In genomic region chr16:77355260-77355659, GRCm38 (mm10) we compare ENCODE assay signal across 24 mouse cellular contexts.
DNase-seq lines count a peak whose midpoint lies in the region; ATAC-seq lines count a peak whose summit lies in the region.
"Had no signal": no experiment of that assay in that cellular context is flagged by ENCODE, and none has a peak within 500 bp of the region (broad histone marks: within the 10 kb centered on the region; RNA-seq: fewer than 3 reads in every experiment).

No protein-coding gene starts in this region.

- 0 out of 2 replicates have a peak overlapping the region, but pooled peaks have one; percentile 14 for H3K27ac ChIP-seq in neural tube, embryonic 11.5 days (ENCODE audit: low read depth, low read length)
- H3K27ac ChIP-seq in limb, embryonic 12.5 days = peak overlapping the region; percentile 19; the same call in 1 of the 2 replicates
- 0 out of 2 replicates have a peak overlapping the region, but pooled peaks have one; percentile 37 for H3K27ac ChIP-seq in neural tube, embryonic 15.5 days (replicated peaks)
- no peak overlapping the region for H3K27ac ChIP-seq in forebrain, embryonic 16.5 days (ENCODE audit: low read length)
- H3K27ac ChIP-seq: embryonic facial prominence, embryonic 15.5 days; forebrain, embryonic 10.5 days; heart, embryonic 10.5 days had no signal

- H3K4me3 ChIP-seq in neural tube, embryonic 11.5 days (ENCODE audit: low read depth, low read length) = no peak overlapping the region
- no peak overlapping the region for H3K4me3 ChIP-seq in limb, embryonic 12.5 days (replicated peaks)
- no peak overlapping the region for H3K4me3 ChIP-seq in neural tube, embryonic 15.5 days (replicated peaks)
- H3K4me3 ChIP-seq in forebrain, embryonic 16.5 days (replicated peaks; ENCODE audit: low read length) = no peak overlapping the region
- H3K4me3 ChIP-seq: embryonic facial prominence, embryonic 15.5 days; erythroblast, embryonic 14.5 days; forebrain, embryonic 10.5 days; heart, embryonic 10.5 days; hindbrain, embryonic 15.5 days had no signal

- no peak for ATAC-seq in neural tube, embryonic 11.5 days (ENCODE audit: insufficient read depth, low FRiP score, low TSS enrichment)
- ATAC-seq in limb, embryonic 12.5 days (ENCODE audit: insufficient number of reproducible peaks, insufficient read depth, low FRiP score, low TSS enrichment, low read depth) = no peak
- no peak for ATAC-seq in neural tube, embryonic 15.5 days (ENCODE audit: low FRiP score)
- no peak for ATAC-seq in forebrain, embryonic 16.5 days
- ATAC-seq: CD4-positive, CD25-positive, alpha-beta regulatory T cell, adult 4 months; forebrain, embryonic 14.5 days had no signal

- H3K4me2 ChIP-seq in neural tube, embryonic 11.5 days (ENCODE audit: low read depth) = no peak overlapping the region
- H3K4me2 ChIP-seq in limb, embryonic 12.5 days = no peak overlapping the region
- no peak overlapping the region for H3K4me2 ChIP-seq in neural tube, embryonic 15.5 days
- H3K4me2 ChIP-seq in forebrain, embryonic 16.5 days (ENCODE audit: low read length) = no peak overlapping the region
- H3K4me2 ChIP-seq: embryonic facial prominence, embryonic 15.5 days; hindbrain, embryonic 15.5 days had no signal

- no peaks in the 10 kb centered on the region for H3K27me3 ChIP-seq in neural tube, embryonic 11.5 days (ENCODE audit: control insufficient read depth, insufficient read depth, low read length)
- no peaks in the 10 kb centered on the region for H3K27me3 ChIP-seq in limb, embryonic 12.5 days
- no peaks in the 10 kb centered on the region for H3K27me3 ChIP-seq in neural tube, embryonic 15.5 days (replicated peaks)
- no peaks in the 10 kb centered on the region for H3K27me3 ChIP-seq in forebrain, embryonic 16.5 days (replicated peaks; ENCODE audit: control insufficient read depth, insufficient read depth, low read length)
- H3K27me3 ChIP-seq: embryonic facial prominence, embryonic 15.5 days; hindbrain, embryonic 15.5 days had no signal

- DNase-seq in embryo, embryonic 10 days (ENCODE audit: low spot score) = peak; percentile 16
- no peak for DNase-seq in embryo, embryonic 9.5 days (ENCODE audit: extremely low spot score)
- no peak for DNase-seq in neural tube, embryonic 11.5 days (ENCODE audit: low spot score)
- DNase-seq in neural tube, embryonic 10.5 days (ENCODE audit: extremely low spot score, low spot score) = no peak
- no peak for DNase-seq in frontal cortex, postnatal 36 days (ENCODE audit: low spot score in 2 of 2)
- DNase-seq: adrenal gland, postnatal 10 days; B cell, adult 2 months; cerebellum, adult 11 months; cerebellum, adult 8-10 months; cerebellum, postnatal 25 days; gastrocnemius, postnatal 10 days; heart, adult 18-20 months; kidney, adult 18-20 months had no signal

- peaks cover 2% of the 10 kb centered on the region; the same call in 1 of the 2 replicates for H3K4me1 ChIP-seq in neural tube, embryonic 11.5 days (ENCODE audit: control insufficient read depth, insufficient read depth, low read length)
- H3K4me1 ChIP-seq in limb, embryonic 12.5 days (replicated peaks) = peaks cover 10% of the 10 kb centered on the region; the same call in 1 of the 2 replicates
- H3K4me1 ChIP-seq in neural tube, embryonic 15.5 days = peaks cover 4% of the 10 kb centered on the region; the same call in 1 of the 2 replicates
- H3K4me1 ChIP-seq in forebrain, embryonic 16.5 days (replicated peaks; ENCODE audit: control insufficient read depth, insufficient read depth, low read length) = no peaks in the 10 kb centered on the region
- H3K4me1 ChIP-seq: embryonic facial prominence, embryonic 15.5 days; heart, embryonic 10.5 days had no signal

- 63% methylated on average over 5 of the region's 5 CpGs for WGBS in neural tube, embryonic 11.5 days
- WGBS in limb, embryonic 12.5 days = 29% methylated on average over 5 of the region's 5 CpGs
- WGBS in neural tube, embryonic 15.5 days = 97% methylated on average over 5 of the region's 5 CpGs
- whole genome bisulfite sequencing in forebrain, embryonic 16.5 days = 94% methylated on average over 5 of the region's 5 CpGs

- H3K36me3 ChIP-seq in neural tube, embryonic 11.5 days (ENCODE audit: control insufficient read depth, insufficient read depth, low read length) = no peaks in the 10 kb centered on the region
- no peaks in the 10 kb centered on the region for H3K36me3 ChIP-seq in limb, embryonic 12.5 days
- no peaks in the 10 kb centered on the region for H3K36me3 ChIP-seq in neural tube, embryonic 15.5 days
- no peaks in the 10 kb centered on the region for H3K36me3 ChIP-seq in forebrain, embryonic 16.5 days (ENCODE audit: control insufficient read depth, insufficient read depth)
- H3K36me3 ChIP-seq: embryonic facial prominence, embryonic 15.5 days; G1E; heart, embryonic 10.5 days; hindbrain, embryonic 15.5 days had no signal

- H3K9me3 ChIP-seq in neural tube, embryonic 11.5 days (ENCODE audit: control insufficient read depth, low read length) = no peaks in the 10 kb centered on the region
- H3K9me3 ChIP-seq in limb, embryonic 12.5 days = no peaks in the 10 kb centered on the region
- no peaks in the 10 kb centered on the region for H3K9me3 ChIP-seq in neural tube, embryonic 15.5 days (replicated peaks)
- H3K9me3 ChIP-seq in forebrain, embryonic 16.5 days (ENCODE audit: control insufficient read depth, low read length) = no peaks in the 10 kb centered on the region
- H3K9me3 ChIP-seq: embryonic facial prominence, embryonic 15.5 days; forebrain, embryonic 10.5 days; G1E; heart, embryonic 10.5 days; hindbrain, embryonic 15.5 days had no signal

- H3K9ac ChIP-seq in neural tube, embryonic 11.5 days (ENCODE audit: low read length) = no peak overlapping the region
- H3K9ac ChIP-seq in limb, embryonic 12.5 days (replicated peaks) = no peak overlapping the region
- H3K9ac ChIP-seq in neural tube, embryonic 15.5 days (replicated peaks) = no peak overlapping the region
- H3K9ac ChIP-seq in forebrain, embryonic 16.5 days (replicated peaks; ENCODE audit: low read depth, low read length) = no peak overlapping the region
- H3K9ac ChIP-seq: embryonic facial prominence, embryonic 15.5 days; hindbrain, embryonic 15.5 days had no signal
